Mouse (Mus musculus): ENCODE data around the gene Efhd2.

Efhd2 gene

DNA sequence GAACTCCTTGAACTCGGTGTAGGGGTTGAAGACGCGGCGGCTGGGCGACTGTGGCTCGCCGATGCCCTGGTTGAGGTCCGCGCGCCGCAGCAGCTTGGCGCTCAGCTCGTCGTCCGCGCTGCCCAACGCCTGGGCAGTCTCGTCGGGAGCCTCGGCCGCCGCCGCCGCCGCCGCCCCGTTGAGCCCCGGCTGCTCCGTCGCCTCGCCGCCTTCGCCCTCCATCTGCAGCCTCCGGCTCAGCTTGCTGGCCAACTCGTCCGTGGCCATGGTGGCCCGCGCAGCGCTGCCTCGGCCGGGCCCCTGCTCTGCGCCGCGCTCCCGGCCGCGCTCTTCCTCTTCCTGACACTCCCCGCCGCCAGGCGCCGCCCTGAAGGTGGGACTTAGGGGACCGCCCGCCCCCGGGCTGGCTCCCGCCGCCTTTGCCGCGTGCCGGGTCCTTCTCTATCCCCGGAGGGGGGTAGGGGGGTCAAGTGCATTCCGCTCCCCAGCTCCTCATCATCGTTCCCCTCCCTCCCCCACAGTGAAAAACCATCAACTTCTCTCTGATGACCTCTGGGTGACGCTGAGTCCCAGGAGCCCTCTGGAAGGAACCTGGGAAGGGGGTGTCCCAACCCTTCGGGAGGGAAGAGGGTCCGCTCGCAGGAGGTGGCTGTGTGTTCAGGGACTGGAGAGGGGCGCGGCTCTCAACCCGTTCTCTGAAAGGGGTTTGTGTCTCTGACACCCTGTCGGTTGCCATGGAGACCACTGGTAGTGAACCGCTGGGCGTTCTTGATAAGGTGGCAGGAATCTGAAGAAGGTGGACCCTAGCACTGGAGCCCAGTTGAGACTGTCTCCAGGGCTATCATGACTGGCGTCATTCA is at the start of gene Efhd2:
Efhd2 (minus strand) TSS at position 320 of the 860 bp plus-strand sequence.
- DNase-seq (ENCODE audit: low spot score in 2 of 2), result peak; percentile 64 to 72

GRCm38 (mm10) chr4:141923961-141924360 is 49.2 kb upstream of the Efhd2 start:
- no peak for DNase-seq (ENCODE audit: low spot score in 2 of 2)

DNA sequence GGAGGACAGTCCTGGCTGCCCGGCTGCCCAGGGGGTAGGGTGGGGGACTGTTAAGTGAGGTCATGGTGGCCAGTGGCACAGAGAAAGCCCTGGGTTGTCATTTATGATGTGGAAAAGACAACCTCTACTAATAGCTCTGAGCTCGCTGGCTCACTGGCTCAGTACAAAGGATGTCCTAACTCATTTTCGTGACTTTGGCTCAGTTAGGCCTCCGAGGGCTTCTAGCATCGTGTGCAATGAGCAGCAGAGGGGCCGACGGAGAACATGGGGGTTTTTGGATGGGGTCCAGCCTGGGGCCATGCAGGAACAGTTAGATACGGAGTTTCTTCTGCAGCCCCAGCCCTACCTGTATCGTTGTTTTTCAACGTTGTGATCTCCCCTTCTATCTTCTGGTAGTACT is 45.7 kb upstream of the Efhd2 start:
- no peak for DNase-seq (ENCODE audit: low spot score in 2 of 2)

GRCm38 (mm10) chr4:141917735-141918419 is 43.2 kb upstream of the Efhd2 start:
- no peak for DNase-seq (ENCODE audit: low spot score in 2 of 2)

DNA sequence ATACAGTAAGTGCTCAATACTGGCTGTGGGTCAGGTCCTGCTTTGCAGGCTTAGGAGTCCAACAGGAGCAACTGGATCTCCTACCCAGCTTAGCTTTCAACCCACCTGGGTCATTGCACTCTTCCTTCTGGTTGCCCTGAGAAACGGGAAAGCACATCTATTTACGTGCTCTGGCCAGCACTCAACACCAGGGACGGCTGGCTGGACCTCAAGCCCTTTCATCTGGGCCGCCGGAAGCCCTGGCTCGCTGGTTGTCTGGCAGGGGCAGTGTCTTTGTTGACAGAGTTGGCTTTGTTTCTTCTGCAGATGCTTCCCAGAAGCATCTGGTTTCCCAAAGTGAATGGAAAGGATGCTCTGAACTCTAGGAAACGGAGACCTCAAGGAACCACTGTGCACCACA is 39.3 kb upstream of the Efhd2 start:
- DNase-seq (ENCODE audit: low spot score in 2 of 2), result no peak

- DNase-seq (ENCODE audit: low spot score in 2 of 2), result no peak
Observed at GRCm38 (mm10) chr4:141913201-141913993, 38.7 kb upstream of the Efhd2 start.

DNA sequence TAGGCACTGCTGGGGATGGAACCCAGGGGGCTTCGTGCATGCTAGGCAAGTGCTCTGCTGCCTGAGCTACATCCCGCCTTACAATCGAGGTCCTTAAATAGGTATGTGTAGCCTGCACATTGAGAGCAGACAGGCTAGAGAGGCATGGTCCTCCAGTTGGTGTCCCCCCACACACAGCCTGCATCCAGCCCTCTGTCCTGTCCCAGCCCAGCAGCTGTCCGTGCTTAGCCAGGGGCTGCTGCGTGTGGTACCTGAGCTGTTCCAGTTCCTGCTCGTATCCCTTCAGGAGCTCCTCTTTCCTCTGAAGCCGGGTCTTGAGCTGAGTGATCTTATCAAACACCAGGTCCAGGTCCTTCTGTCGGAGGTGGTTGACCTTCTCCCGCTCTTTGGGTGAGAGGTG is 30.0 kb upstream of the Efhd2 start:
- no peak for DNase-seq (ENCODE audit: low spot score in 2 of 2)

- no peak for DNase-seq (ENCODE audit: low spot score in 2 of 2)
Observed at GRCm38 (mm10) chr4:141902479-141902858, 27.7 kb upstream of the Efhd2 start.

DNA sequence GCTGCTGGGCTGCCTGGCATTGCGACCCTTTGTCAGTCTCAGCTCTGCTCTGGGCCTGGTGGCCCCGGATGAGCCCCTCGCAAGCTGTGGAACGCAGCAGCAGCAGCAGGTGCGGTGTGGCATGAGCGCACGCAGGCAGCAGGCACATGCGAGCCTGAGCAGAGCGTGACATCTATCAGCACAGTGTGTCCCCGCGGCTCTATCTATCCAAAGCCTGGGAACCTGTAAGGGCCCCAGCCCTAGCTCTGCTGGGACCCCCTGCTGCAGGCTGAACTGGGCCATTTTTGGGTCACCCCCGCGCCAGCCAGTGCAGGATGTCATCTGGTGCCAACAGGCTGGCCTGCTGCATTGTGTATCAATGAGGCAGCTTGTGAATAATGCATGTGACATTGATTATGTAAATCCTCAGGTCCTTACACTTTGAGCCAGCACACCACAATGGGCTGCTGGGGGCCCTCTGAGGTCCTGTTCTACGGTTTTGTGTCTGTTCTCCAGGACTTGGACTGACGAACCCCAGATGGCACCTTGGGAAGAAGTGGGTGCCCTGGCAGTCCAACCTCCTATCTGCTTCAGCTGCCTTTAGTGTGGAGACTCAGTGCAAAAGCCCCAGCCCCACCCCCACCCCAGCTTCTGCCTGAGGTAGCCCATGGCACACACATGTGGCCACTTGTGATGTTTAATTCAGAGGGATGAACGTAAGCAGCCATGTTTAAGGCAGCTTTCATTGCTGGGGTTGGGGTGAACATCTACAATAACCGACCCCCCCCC is 27.2 kb upstream of the Efhd2 start:
- no peak for DNase-seq (ENCODE audit: low spot score in 2 of 2)

- DNase-seq (ENCODE audit: low spot score in 2 of 2), result no peak
Observed at GRCm38 (mm10) chr4:141900421-141900820, 25.7 kb upstream of the Efhd2 start.

- no peak for DNase-seq (ENCODE audit: low spot score in 2 of 2)
Observed at GRCm38 (mm10) chr4:141899936-141900335, 25.2 kb upstream of the Efhd2 start.

- DNase-seq (ENCODE audit: low spot score in 2 of 2), result no peak
Observed at GRCm38 (mm10) chr4:141898905-141899304, 24.2 kb upstream of the Efhd2 start.

- DNase-seq (ENCODE audit: low spot score in 2 of 2), result no peak
Observed at GRCm38 (mm10) chr4:141897838-141898237, 23.1 kb upstream of the Efhd2 start.

GRCm38 (mm10) chr4:141897225-141897624 is 22.5 kb upstream of the Efhd2 start:
- DNase-seq (ENCODE audit: low spot score in 2 of 2), result no peak

GRCm38 (mm10) chr4:141895772-141896171 is 21.1 kb upstream of the Efhd2 start:
- no peak for DNase-seq (ENCODE audit: low spot score in 2 of 2)

DNA sequence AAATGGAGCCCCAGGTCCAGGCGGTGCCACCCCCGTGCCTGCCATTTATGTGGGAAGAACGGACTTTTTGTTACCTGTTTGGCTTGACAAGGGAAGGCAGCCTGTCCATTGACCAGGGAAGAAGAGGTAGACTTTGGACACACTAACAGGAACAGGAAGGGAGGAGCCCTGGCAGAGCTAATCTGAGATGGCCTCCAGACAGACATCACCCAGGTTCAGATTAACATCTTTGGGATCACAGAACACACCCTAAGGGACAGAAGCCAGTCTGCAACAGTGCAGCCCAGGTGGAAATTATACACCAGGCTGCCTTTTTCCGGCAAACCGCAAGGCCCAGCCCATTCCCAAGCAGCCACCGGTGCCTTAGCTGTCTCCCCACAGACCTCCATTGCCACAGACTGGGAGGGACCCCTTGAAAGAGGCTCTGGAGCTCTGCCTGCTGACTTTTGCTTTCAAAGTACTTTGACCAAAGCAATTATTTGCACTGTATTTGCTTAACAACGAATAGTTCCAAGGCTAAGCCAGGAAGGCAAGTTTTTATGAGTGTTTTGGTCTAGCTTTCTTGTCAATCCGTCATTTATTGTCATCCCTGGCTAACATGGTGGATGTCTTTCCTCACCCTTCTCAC is 18.6 kb upstream of the Efhd2 start:
- no peak for DNase-seq (ENCODE audit: low spot score in 2 of 2)

- no peak for DNase-seq (ENCODE audit: low spot score in 2 of 2)
Observed at GRCm38 (mm10) chr4:141886385-141886968, 11.8 kb upstream of the Efhd2 start.

DNA sequence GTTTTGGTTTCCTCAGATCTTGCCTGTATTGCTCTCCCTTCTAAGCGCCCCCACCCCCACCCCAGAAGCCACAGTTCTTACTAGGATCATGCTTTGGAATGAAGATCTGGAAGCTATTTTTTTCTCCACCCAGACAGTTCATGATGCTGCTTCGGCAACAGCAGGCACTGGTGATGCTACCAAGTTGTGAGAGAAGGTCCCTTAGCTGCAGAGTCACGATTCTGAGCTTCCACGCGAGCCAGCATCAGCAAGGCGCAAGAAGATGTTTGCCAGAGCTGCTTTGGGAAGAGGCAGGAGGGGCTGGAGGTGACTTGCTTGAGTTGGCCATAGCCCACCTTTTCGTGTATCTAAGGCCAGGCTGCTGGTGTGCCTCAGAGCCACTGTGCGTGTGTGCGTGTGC is 10.7 kb upstream of the Efhd2 start:
- DNase-seq (ENCODE audit: low spot score in 2 of 2), result no peak

DNA sequence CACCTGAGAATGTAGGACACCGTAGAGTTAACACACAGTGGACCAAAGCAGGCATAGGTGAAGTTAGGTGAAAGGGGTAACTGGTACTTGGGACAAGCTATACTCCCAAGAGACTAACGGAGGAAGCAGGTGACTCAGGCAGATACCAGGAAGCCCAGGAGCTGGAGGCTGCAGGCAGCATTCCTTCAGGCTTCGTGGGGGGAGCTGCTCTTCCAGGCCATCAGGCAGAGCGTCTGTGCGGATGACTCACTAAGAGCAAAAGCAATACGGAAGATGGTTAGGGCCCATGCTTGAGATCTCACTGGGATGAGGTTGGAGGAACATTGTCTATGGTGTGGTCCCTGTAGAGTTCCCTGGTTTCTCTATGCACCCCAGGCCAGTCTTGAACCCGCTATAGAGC is 8.1 kb upstream of the Efhd2 start:
- no peak for DNase-seq (ENCODE audit: low spot score in 2 of 2)

DNA sequence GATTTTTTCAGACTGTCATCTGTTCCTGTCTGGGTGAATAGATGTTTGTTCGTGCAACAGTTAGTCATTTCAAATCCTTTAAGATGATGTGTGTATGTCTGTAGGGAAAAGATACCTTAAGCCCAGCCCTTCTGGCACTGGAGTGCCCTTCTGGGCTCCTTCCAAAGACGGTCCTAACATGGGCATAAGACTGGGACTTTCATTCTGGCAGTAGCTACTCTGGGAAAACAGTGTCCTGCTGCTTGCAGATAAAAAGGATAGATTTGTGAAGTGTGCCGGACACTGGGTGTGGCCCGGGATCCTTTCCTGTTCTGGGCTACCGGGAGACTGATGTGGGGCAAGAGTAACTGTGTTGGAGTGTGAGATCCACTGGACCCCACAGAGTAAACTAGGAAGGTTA is 7.2 kb upstream of the Efhd2 start:
- DNase-seq (ENCODE audit: low spot score in 2 of 2), result no peak
